Comparison of ENCODE assay signal across 8 mouse cellular contexts in the genomic region with DNA sequence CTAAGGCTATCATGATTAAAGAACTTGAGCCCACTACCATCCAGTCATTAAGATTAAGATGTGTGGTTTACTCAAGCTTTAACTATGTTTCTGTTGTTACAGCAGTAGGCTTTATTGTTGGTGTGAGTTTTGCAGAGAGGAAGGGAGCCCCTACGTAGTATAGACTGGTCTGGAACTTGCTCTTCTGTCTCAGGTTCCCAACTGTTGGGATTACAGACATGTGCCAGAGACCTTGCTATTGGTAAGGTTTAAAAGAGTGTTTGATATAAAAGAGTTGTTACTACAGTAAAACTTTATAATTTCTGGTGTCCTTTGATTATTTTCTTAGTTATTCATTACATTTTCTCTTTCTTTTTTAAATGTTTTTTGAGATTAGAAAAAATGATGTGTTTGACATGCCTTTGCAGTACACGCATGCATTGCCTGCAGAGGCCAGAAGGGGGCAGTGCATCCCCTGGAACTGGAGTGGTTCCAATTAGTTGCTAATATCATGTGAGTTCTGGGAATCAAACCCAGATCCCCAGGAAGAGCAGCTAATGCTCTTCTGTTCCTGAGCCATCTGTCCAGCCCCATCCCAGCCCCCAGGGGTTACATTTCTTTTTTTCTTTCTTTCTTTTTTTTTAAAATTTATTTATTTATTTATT. TPM values are rescaled to one million over a fixed set of nuclear protein-coding genes. Genes with fewer than 3 reads are reported as not detected.
DNase-seq lines count a peak whose midpoint lies in the region; ATAC-seq and TF ChIP-seq lines count a peak whose summit lies in the region.

No protein-coding gene starts in this region.

- peak; percentile 46 for DNase-seq in c-Kit-negative CD71-positive TER-119-positive erythroid progenitor cells, embryonic 14.5 days (ENCODE audit: low read depth, low spot score)
- DNase-seq in kidney, postnatal 10 days: peak; percentile 55
- DNase-seq in midbrain, postnatal 0 days (ENCODE audit: low spot score): no peak
- no peak for DNase-seq in left cerebral cortex, adult 11 months (ENCODE audit: low spot score)
- no peak for DNase-seq in right cerebral cortex, postnatal 25 days

- TF ChIP-seq POLR2A in ES-Bruce4 (IDR thresholded peaks at IDR 0.05; ENCODE audit: insufficient read depth, low read length): no peak

- 74% methylated on average over 2 of the region's 2 CpGs for WGBS in intestine, postnatal 0 days
- 84% methylated on average over 2 of the region's 2 CpGs for WGBS in intestine, embryonic 16.5 days
- 74% methylated on average over 2 of the region's 2 CpGs for WGBS in midbrain, postnatal 0 days

- no peak overlapping the region for H3K4me3 ChIP-seq in intestine, postnatal 0 days (ENCODE audit: low read depth, low read length)
- no peak overlapping the region for H3K4me3 ChIP-seq in intestine, embryonic 16.5 days (ENCODE audit: low read length)
- no peak overlapping the region for H3K4me3 ChIP-seq in ES-Bruce4 (ENCODE audit: low read depth, low read length)
- no peak overlapping the region for H3K4me3 ChIP-seq in midbrain, postnatal 0 days (ENCODE audit: low read depth, low read length)

- H3K9me3 ChIP-seq in intestine, postnatal 0 days (ENCODE audit: control insufficient read depth): no peaks in the 10 kb centered on the region
- no peaks in the 10 kb centered on the region for H3K9me3 ChIP-seq in intestine, embryonic 16.5 days (ENCODE audit: control insufficient read depth, low read length)
- no peaks in the 10 kb centered on the region for H3K9me3 ChIP-seq in ES-Bruce4 (replicated peaks; ENCODE audit: control insufficient read depth, insufficient read depth, low read length, poor library complexity, severe bottlenecking)
- no peaks in the 10 kb centered on the region for H3K9me3 ChIP-seq in midbrain, postnatal 0 days (ENCODE audit: low read length)

- peak; percentile 75 for TF ChIP-seq CTCF in intestine, postnatal 0 days (IDR thresholded peaks at IDR 0.05; ENCODE audit: low read depth)
- TF ChIP-seq CTCF in ES-Bruce4 (IDR thresholded peaks at IDR 0.05; ENCODE audit: low read depth, low read length): peak; percentile 86
- TF ChIP-seq CTCF in midbrain, postnatal 0 days (IDR thresholded peaks at IDR 0.05): peak; percentile 61

- TF ChIP-seq EP300 in ES-Bruce4 (IDR thresholded peaks at IDR 0.05; ENCODE audit: insufficient read depth, low read depth, low read length): no peak

- H3K36me3 ChIP-seq in intestine, postnatal 0 days (ENCODE audit: control insufficient read depth, insufficient read depth): no peaks in the 10 kb centered on the region; the same call in 1 of the 2 replicates
- H3K36me3 ChIP-seq in intestine, embryonic 16.5 days (ENCODE audit: control insufficient read depth, insufficient read depth, low read length): no peaks in the 10 kb centered on the region
- H3K36me3 ChIP-seq in ES-Bruce4 (ENCODE audit: control insufficient read depth, insufficient read depth, low read length, poor library complexity, severe bottlenecking): peaks cover 8% of the 10 kb centered on the region
- no peaks in the 10 kb centered on the region for H3K36me3 ChIP-seq in midbrain, postnatal 0 days (ENCODE audit: insufficient read depth, low read length)

- no peaks in the 10 kb centered on the region for H3K4me1 ChIP-seq in intestine, postnatal 0 days (replicated peaks; ENCODE audit: control insufficient read depth, insufficient read depth, low read length)
- H3K4me1 ChIP-seq in intestine, embryonic 16.5 days (ENCODE audit: control insufficient read depth, insufficient read depth, low read length): no peaks in the 10 kb centered on the region
- H3K4me1 ChIP-seq in ES-Bruce4 (ENCODE audit: control insufficient read depth, insufficient read depth, low read length): no peaks in the 10 kb centered on the region
- H3K4me1 ChIP-seq in midbrain, postnatal 0 days (ENCODE audit: insufficient read depth, low read length): no peaks in the 10 kb centered on the region

- H3K27me3 ChIP-seq in intestine, postnatal 0 days (replicated peaks; ENCODE audit: control insufficient read depth, insufficient read depth, low read length): no peaks in the 10 kb centered on the region
- no peaks in the 10 kb centered on the region for H3K27me3 ChIP-seq in intestine, embryonic 16.5 days (replicated peaks; ENCODE audit: control insufficient read depth, insufficient read depth, low read length)
- H3K27me3 ChIP-seq in ES-Bruce4 (ENCODE audit: control insufficient read depth, insufficient read depth, low read length, poor library complexity, severe bottlenecking): no peaks in the 10 kb centered on the region
- H3K27me3 ChIP-seq in midbrain, postnatal 0 days (ENCODE audit: insufficient read depth, low read length): no peaks in the 10 kb centered on the region

- ATAC-seq in intestine, postnatal 0 days: no peak
- no peak for ATAC-seq in intestine, embryonic 16.5 days
- no peak for ATAC-seq in midbrain, postnatal 0 days (ENCODE audit: low FRiP score)

- H3K27ac ChIP-seq in intestine, postnatal 0 days (ENCODE audit: low read depth, low read length): no peak overlapping the region
- H3K27ac ChIP-seq in intestine, embryonic 16.5 days (ENCODE audit: low read length): no peak overlapping the region
- no peak overlapping the region for H3K27ac ChIP-seq in ES-Bruce4 (ENCODE audit: insufficient read depth, low read length)
- H3K27ac ChIP-seq in midbrain, postnatal 0 days (ENCODE audit: low read depth, low read length): no peak overlapping the region

- H3K9ac ChIP-seq in intestine, postnatal 0 days (ENCODE audit: low read depth, low read length): no peak overlapping the region
- no peak overlapping the region for H3K9ac ChIP-seq in intestine, embryonic 16.5 days (ENCODE audit: low read depth, low read length)
- H3K9ac ChIP-seq in ES-Bruce4 (ENCODE audit: low read depth, poor library complexity, severe bottlenecking): no peak overlapping the region
- H3K9ac ChIP-seq in midbrain, postnatal 0 days (replicated peaks; ENCODE audit: low read length, poor library complexity, severe bottlenecking): no peak overlapping the region

- no peak overlapping the region for H3K4me2 ChIP-seq in intestine, postnatal 0 days (replicated peaks; ENCODE audit: low read depth)
- no peak overlapping the region for H3K4me2 ChIP-seq in intestine, embryonic 16.5 days (ENCODE audit: low read depth, low read length)
- no peak overlapping the region for H3K4me2 ChIP-seq in midbrain, postnatal 0 days (ENCODE audit: low read depth, low read length, poor library complexity, severe bottlenecking)

RNA-seq across cellular contexts. Expression of gene Uchl5, which starts 11.6 kb away (rescaled TPM):
- 65.7 and 68.0 TPM in 2 replicates for polyA plus RNA-seq in intestine, postnatal 0 days (2015; fragmentation: Nextera tagmentation; extraction: Ambion mirVana)
- 99.8 and 101 TPM in 2 replicates for polyA plus RNA-seq in intestine, embryonic 16.5 days (2015; fragmentation: Nextera tagmentation; extraction: Ambion mirVana)
- polyA plus RNA-seq in ES-Bruce4 (2011; ENCODE audit: insufficient read depth, insufficient read length, low read depth, missing spikeins): 140 and 141 TPM in 2 replicates
- total RNA-seq in midbrain, postnatal 0 days (2014; rRNA removed): 9.2 and 24.9 TPM in 2 replicates
- 57.6 and 63.0 TPM in 2 replicates for polyA plus RNA-seq in midbrain, postnatal 0 days (2015; fragmentation: Nextera tagmentation; extraction: Ambion mirVana)

RNA-seq across cellular contexts. Expression of gene Trove2, which starts 11.8 kb away (rescaled TPM):
- polyA plus RNA-seq in intestine, postnatal 0 days (2015; fragmentation: Nextera tagmentation; extraction: Ambion mirVana): 3.4 and 3.9 TPM in 2 replicates
- polyA plus RNA-seq in intestine, embryonic 16.5 days (2015; fragmentation: Nextera tagmentation; extraction: Ambion mirVana): 7.8 and 8.3 TPM in 2 replicates
- polyA plus RNA-seq in ES-Bruce4 (2011; ENCODE audit: insufficient read depth, insufficient read length, low read depth, missing spikeins): 21.8 and 22.1 TPM in 2 replicates
- 31.5 and 41.5 TPM in 2 replicates for total RNA-seq in midbrain, postnatal 0 days (2014; rRNA removed)
- 22.1 and 24.9 TPM in 2 replicates for polyA plus RNA-seq in midbrain, postnatal 0 days (2015; fragmentation: Nextera tagmentation; extraction: Ambion mirVana)

Comparison
In these comparisons a context has a peak if more than half of its experiments do, and no peak if none do; other contexts are left out.
1. DNase-seq: peak in c-Kit-negative CD71-positive TER-119-positive erythroid progenitor cells, embryonic 14.5 days (single experiment) and kidney, postnatal 10 days (single experiment); none in midbrain, postnatal 0 days (single experiment), left cerebral cortex, adult 11 months (single experiment) and right cerebral cortex, postnatal 25 days (single experiment).
2. Peak in every context shown above with its lines, with median percentiles within 50 percentile points of each other: CTCF ChIP-seq.